Mouse (Mus musculus) olfactory bulb, adult 2 months (tissue): ENCODE results near the gene Ldb3. TPM values are rescaled to one million over a fixed set of nuclear protein-coding genes. Genes with fewer than 3 reads are reported as not detected.

ENCODE experiments used
- H3K27ac ChIP-seq: fragments of 200-500 bp; 2 replicates; pipeline ENCODE4 v1.5.1; 2012; ENCODE audit warnings: low read depth, low read length; ENCODE audit not compliant: insufficient read depth
- H3K4me1 ChIP-seq: fragments of 200-500 bp; 2 replicates; pipeline ENCODE4 v1.6.1; 2012; ENCODE audit warnings: low read length; ENCODE audit not compliant: control insufficient read depth, insufficient read depth
- H3K4me3 ChIP-seq: fragments of 200-500 bp; 2 replicates; pipeline ENCODE4 v1.5.1; 2012; ENCODE audit warnings: mild to moderate bottlenecking, low read depth, low read length, moderate library complexity; ENCODE audit not compliant: insufficient read depth
- CTCF ChIP-seq: fragments of 200-500 bp; IDR thresholded peaks from 2 replicates; pipeline ENCODE4 v1.5.1; 2012; ENCODE audit warnings: low read depth, mild to moderate bottlenecking, low read length, moderate library complexity; ENCODE audit not compliant: insufficient read depth
- POLR2A ChIP-seq: fragments of 200-500 bp; IDR thresholded peaks from 2 replicates; pipeline ENCODE4 v1.6.1; 2012; ENCODE audit warnings: mild to moderate bottlenecking, low read depth, low read length, moderate library complexity; ENCODE audit not compliant: insufficient read depth
- WGBS: fragments of 180-500 bp; shearing (Covaris S2); methylation state at CpG from one replicate; pipeline ENCODE4 v1.1.7; 2018; 5-methylcytosine and 5-hydroxymethylcytosine counted together
- polyA plus RNA-seq: library from polyadenylated mRNA; stranded (reverse); fragments of >200 nt; gene quantifications from 2 replicates; pipeline ENCODE4 v1.2.4, GENCODE M21; 2012; ENCODE audit warnings: low replicate concordance; ENCODE audit not compliant: missing spikeins, insufficient read depth, insufficient read length

The Ldb3 gene
- polyA plus RNA-seq, 1 experiment: not detected

DNA sequence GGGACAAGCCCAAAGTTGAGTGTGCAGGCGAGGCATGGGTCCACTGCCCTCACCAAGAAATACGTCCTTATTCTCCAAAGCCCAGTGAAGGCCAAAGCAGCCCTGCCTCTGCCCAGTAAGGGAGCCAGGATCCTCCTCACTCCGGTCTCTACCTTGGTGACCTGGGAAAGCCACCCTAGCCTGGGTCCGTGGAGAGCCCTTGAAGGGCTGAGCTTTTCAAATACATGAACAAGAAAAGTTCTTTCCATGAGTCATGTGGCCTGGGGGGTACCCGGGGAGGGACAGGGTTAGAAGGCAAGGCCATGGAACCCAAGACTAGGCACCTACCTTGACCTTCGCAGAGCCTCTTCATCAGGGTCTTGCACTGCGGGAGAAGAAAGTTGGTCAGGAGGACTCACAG is 22.0 kb downstream of the Ldb3 start:
- Histone ChIP-seq H3K4me3 (no peak overlapping the region), H3K4me1 (peaks cover 24% of the 10 kb centered on the region), H3K27ac (no peak overlapping the region)
- TF ChIP-seq CTCF (no peak), POLR2A (no peak)
- WGBS: 96% methylated on average over 7 of the region's 7 CpGs

DNA sequence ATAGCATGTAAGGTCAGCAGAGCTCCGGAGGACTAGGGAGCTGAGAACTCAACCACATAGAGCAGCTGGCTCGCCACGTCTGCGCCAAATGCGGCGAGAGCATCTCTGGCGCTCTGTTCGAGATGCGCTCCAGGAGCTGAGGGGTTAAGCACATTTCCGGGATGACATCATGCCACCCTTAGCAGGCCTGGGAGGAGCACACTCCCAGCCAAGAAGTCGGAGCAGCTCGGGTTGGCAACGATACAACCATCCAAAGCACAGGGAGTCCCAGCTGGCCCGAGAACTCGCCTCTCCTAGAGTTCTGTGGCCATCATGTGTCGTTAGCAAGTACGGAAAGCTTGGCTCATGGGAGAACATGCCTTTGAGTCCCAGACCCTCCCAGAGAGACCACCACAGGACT is 22.8 kb downstream of the Ldb3 start:
- Histone ChIP-seq H3K4me3 (no peak overlapping the region), H3K27ac (no peak overlapping the region), H3K4me1 (peaks cover 24% of the 10 kb centered on the region)
- WGBS: 61% methylated on average over 17 of the region's 17 CpGs
- TF ChIP-seq CTCF (no peak), POLR2A (no peak)

DNA sequence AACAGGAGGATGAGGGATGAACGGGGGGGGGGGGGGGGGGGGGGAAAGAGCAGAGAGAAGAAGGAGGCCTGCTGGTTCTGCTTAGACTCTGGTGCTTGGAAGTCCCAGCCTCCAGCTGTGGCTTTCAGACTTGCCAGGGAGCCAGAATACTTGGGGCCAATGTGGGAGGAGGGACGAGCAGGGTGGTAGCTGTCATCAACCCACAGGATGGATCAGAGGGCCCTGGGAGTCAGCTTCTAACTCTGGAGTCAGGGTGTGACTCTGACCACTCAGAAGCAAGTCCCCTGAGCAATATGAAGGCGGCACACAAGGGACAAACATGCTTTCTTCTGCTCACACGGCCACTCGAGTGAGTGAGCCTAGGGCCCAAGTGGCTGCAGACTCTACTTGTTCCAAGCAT is 23.8 kb downstream of the Ldb3 start:
- H3K4me1 ChIP-seq: peaks cover 24% of the 10 kb centered on the region
- TF ChIP-seq CTCF (no peak), POLR2A (no peak)
- no peak overlapping the region for H3K4me3 ChIP-seq
- H3K27ac ChIP-seq: no peak overlapping the region
- WGBS: 74% methylated on average over 5 of the region's 5 CpGs

DNA sequence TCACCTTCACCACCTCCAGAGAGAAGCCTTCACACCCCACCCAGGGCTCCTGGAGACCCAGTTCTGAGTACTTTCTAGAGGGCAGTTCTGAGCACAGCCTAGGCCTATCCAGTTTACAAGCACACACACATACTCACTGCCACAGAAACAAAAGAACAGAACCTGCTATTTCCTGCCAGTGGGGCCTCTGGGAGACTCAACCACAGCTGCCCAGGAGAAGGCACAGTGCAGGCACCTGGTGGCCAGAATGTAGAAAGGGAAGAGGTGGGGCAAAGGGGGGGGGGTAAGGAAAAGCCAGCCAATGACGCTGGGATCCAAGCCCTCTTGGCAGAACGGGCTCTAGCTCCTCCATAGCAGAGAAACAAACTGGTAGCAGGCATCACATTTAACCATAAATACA is 26.1 kb downstream of the Ldb3 start:
- TF ChIP-seq POLR2A: no peak
- TF ChIP-seq CTCF: no peak
- Histone ChIP-seq H3K27ac (no peak overlapping the region), H3K4me1 (peaks cover 24% of the 10 kb centered on the region), H3K4me3 (no peak overlapping the region)
- 24% methylated on average over 2 of the region's 2 CpGs for WGBS

DNA sequence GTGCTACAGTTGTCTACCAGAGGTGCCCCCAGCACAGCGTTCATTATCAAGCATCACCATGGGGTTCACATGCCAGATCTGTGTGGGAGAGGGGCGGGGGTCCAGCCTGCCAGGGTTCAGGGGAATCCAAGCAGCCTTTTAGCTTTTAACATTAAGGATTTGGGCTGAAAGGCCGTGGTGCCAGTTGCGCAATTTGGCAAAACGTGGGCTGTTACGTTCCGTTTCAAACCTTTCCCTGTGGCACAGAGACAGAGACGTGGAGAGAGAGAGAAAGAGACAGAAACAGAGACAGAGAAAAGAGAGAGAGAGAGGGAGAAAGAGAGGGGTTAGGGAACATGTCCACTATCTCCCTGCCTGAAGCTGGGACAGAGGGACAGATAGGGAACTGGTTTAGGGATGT is 26.8 kb downstream of the Ldb3 start:
- TF ChIP-seq POLR2A (no peak), CTCF (no peak)
- 96% methylated on average over 8 of the region's 8 CpGs for WGBS

DNA sequence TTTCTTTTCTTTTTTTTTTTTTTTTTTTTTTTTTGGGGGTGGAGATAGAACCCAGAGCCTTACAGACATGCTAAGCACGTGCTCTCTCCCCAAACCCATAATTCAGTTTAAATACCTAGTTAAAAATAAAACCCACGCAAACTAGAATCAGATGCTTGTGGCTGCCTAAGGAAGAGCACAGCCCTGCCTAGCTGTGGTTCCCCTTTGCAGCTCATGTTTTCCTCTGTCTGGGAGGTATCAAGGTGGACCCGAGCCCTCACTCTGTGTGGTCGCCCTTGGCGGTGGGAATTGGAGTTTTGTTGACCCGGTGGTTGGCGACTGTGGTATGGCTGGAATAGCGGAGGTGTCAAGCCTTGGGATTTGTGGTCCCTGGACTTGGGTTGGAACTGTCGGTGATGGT is 29.5 kb downstream of the Ldb3 start:
- WGBS: 66% methylated on average over 9 of the region's 9 CpGs
- no peak overlapping the region for H3K27ac ChIP-seq

More for the DNA sequence above, 26.8 kb downstream of the Ldb3 start:
- no peak overlapping the region for H3K27ac ChIP-seq
- H3K4me3 ChIP-seq: no peak overlapping the region
- peaks cover 24% of the 10 kb centered on the region for H3K4me1 ChIP-seq

DNA sequence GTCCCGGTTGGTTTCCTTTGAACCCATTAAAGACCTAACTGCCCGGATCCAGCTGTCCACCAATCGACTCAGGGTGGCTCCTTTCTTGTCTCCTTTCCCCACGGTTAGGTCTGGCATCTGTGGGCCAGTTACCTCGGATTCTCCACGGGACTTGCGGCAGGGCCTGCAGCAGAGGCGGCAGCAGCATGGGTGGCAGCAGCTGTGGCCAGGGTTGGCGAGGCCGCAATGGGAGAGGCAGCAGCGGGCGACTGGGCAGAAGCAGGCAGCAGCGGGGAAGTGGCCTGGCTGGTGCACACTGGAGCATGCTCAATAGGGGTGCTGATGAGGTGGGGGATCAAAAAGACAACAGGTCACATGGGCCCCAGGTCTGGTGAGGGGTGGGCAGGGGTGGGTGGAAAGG is 33.3 kb downstream of the Ldb3 start:
- Histone ChIP-seq H3K4me3 (no peak overlapping the region), H3K27ac (no peak overlapping the region), H3K4me1 (peaks cover 11% of the 10 kb centered on the region)
- TF ChIP-seq CTCF (no peak), POLR2A (no peak)
- 79% methylated on average over 13 of the region's 13 CpGs for WGBS

More for the DNA sequence above, 29.5 kb downstream of the Ldb3 start:
- peaks cover 12% of the 10 kb centered on the region for H3K4me1 ChIP-seq
- H3K4me3 ChIP-seq: no peak overlapping the region
- TF ChIP-seq POLR2A (no peak), CTCF (no peak)

DNA sequence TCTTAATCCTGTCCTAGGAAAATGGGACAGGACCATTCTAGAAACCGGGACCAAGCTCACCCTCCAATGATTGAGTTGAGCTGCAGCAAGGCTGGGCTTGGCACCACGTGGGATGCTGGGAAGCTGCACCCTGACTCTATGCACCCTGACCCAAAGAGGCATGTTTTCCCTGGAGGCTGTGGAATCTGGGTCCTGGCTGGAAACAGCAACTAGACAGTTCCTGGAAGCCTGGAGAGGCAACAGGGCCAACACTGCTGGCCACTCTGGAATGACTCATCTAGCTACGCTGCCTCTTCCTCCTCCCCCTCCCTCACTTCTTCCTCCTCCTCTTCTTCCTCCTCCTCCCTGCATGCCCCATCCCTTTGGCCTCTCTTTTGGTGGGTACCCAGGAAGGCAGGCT is 34.4 kb downstream of the Ldb3 start:
- 69% methylated on average over 3 of the region's 3 CpGs for WGBS
- TF ChIP-seq CTCF (no peak), POLR2A (no peak)
- Histone ChIP-seq H3K4me3 (no peak overlapping the region), H3K4me1 (peaks cover 9% of the 10 kb centered on the region), H3K27ac (no peak overlapping the region)

DNA sequence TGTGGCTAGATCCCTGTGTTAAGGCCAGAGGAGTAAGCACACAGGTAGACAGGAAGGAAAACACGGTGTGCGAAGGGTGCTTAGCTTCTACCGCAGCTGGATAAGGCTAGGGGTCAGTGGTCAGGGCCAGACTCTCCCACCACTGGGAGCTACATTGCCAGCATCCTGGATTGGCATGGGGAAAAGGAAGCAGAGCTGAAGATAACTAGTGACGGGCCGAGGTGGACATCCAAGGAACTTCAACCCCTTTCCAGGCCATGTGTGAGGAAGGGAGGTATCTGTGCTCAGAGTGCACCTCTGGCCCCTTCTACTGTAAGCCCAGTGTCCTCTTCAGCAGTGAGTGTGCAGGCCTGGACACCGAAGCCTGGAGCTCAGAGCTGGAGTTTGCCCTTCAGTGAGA is 35.0 kb downstream of the Ldb3 start:
- Histone ChIP-seq H3K4me3 (no peak overlapping the region), H3K27ac (no peak overlapping the region), H3K4me1 (peaks cover 7% of the 10 kb centered on the region)
- WGBS: 93% methylated on average over 6 of the region's 6 CpGs
- TF ChIP-seq CTCF: no peak
- no peak for TF ChIP-seq POLR2A

DNA sequence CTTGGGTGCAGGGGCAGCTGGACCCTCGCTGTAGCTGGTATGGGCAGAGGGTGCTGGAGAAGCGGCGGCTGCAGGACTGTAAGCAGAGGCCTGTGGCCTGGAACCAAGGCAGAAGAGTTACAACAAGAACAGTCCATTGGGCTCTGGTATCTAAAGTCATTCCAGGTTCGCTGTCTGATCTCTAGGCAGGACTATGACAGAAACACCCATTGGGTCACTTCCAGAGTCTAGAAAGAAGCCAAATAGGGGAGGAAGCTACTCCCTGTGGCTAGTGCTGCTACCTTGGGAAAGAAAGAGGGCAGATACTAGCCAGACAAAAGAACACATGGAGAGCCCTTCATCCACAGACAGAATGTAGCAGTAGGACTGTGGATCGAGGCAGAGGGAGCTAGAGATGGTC is 36.3 kb downstream of the Ldb3 start:
- Histone ChIP-seq H3K27ac (no peak overlapping the region), H3K4me1 (peaks cover 3% of the 10 kb centered on the region; the same call in 1 of the 2 replicates), H3K4me3 (no peak overlapping the region)
- TF ChIP-seq POLR2A: no peak
- TF ChIP-seq CTCF: no peak
- 97% methylated on average over 5 of the region's 5 CpGs for whole genome bisulfite sequencing
